Mouse (Mus musculus) brown adipose tissue, adult 24 weeks (tissue): ENCODE measurements around the gene Ppcs. TPM values are rescaled to one million over a fixed set of nuclear protein-coding genes. Genes with fewer than 3 reads are reported as not detected.

Experiments used
- H3K27ac ChIP-seq: fragments of 200-500 bp; replicated peaks from 2 replicates; pipeline ENCODE4 v1.5.1; 2012; ENCODE audit warnings: low read depth, mild to moderate bottlenecking, low read length
- H3K4me1 ChIP-seq: fragments of 200-500 bp; 2 replicates; pipeline ENCODE4 v1.6.1; 2012; ENCODE audit warnings: low read length, mixed read lengths; ENCODE audit not compliant: control insufficient read depth, insufficient read depth, insufficient read length
- H3K4me3 ChIP-seq: fragments of 200-500 bp; 2 replicates; pipeline ENCODE4 v1.5.1; 2012; ENCODE audit warnings: low read depth, mild to moderate bottlenecking, low read length, moderate library complexity; ENCODE audit not compliant: insufficient read depth
- polyA plus RNA-seq: library from polyadenylated mRNA; stranded (reverse); fragments of >200 nt; gene quantifications from 2 replicates; pipeline ENCODE4 v1.2.4, GENCODE M21; 2012; ENCODE audit not compliant: missing spikeins, insufficient read depth, insufficient read length

Gene Ppcs
- polyA plus RNA-seq, 1 experiment: 46.7 TPM

- H3K27ac ChIP-seq: no peak overlapping the region
- H3K4me3 ChIP-seq: no peak overlapping the region
- H3K4me1 ChIP-seq: no peaks in the 10 kb centered on the region
Observed at GRCm38 (mm10) chr4:119398751-119399150, 23.5 kb downstream of the Ppcs start.

- Histone ChIP-seq H3K4me3 (no peak overlapping the region), H3K27ac (no peak overlapping the region), H3K4me1 (no peaks in the 10 kb centered on the region)
Observed at GRCm38 (mm10) chr4:119390369-119390768, 31.9 kb downstream of the Ppcs start.

GRCm38 (mm10) chr4:119389184-119389583 lies 33.0 kb downstream of the Ppcs start:
- Histone ChIP-seq H3K27ac (no peak overlapping the region), H3K4me1 (no peaks in the 10 kb centered on the region), H3K4me3 (no peak overlapping the region)

- H3K27ac ChIP-seq: no peak overlapping the region
- no peaks in the 10 kb centered on the region for H3K4me1 ChIP-seq
- no peak overlapping the region for H3K4me3 ChIP-seq
Observed at GRCm38 (mm10) chr4:119381471-119382190, 40.6 kb downstream of the Ppcs start.

GRCm38 (mm10) chr4:119369460-119369859 lies 52.8 kb downstream of the Ppcs start:
- Histone ChIP-seq H3K27ac (no peak overlapping the region), H3K4me3 (no peak overlapping the region), H3K4me1 (no peaks in the 10 kb centered on the region)

Other genes with a start within 250 kb of the Ppcs start
- 16.2 and 24.1 TPM in 2 replicates for gene Zfp691, start 248.2 kb downstream of the Ppcs start, polyA plus RNA-seq
- not detected in 2 replicates for gene Ermap, start 232.4 kb downstream of the Ppcs start, polyA plus RNA-seq
- 30.6 and 38.8 TPM in 2 replicates for gene Svbp, start 227.1 kb downstream of the Ppcs start, polyA plus RNA-seq
- not detected in 2 replicates for gene Tmem269, start 204.2 kb downstream of the Ppcs start, polyA plus RNA-seq
- gene AU022252, start 189.7 kb downstream of the Ppcs start, polyA plus RNA-seq: 4.3 and 6.8 TPM in 2 replicates
- gene P3h1, start 189.5 kb downstream of the Ppcs start, polyA plus RNA-seq: 5.7 and 6.5 TPM in 2 replicates
- gene Cldn19, start 167.0 kb downstream of the Ppcs start, polyA plus RNA-seq: 0.46 TPM in 1 of 2 replicates, not detected in the other
- 573 and 1,023 TPM in 2 replicates for gene Ybx1, start 127.8 kb downstream of the Ppcs start, polyA plus RNA-seq
- gene Ppih, start 101.9 kb downstream of the Ppcs start, polyA plus RNA-seq: 15.4 and 17.0 TPM in 2 replicates
- 0.87 TPM in 1 of 2 replicates, not detected in the other for gene Ccdc30, start 6.9 kb downstream of the Ppcs start, polyA plus RNA-seq
- 0.99 TPM in 1 of 2 replicates, not detected in the other for gene Zmynd12, start 394 bp upstream of the Ppcs start, polyA plus RNA-seq
- gene Rimkla, start 70.2 kb upstream of the Ppcs start, polyA plus RNA-seq: not detected in 2 replicates
- 9.8 and 14.9 TPM in 2 replicates for gene Foxj3, start 114.6 kb upstream of the Ppcs start, polyA plus RNA-seq
- 7.4 and 10.9 TPM in 2 replicates for gene Frg2f1, start 117.1 kb upstream of the Ppcs start, polyA plus RNA-seq
- not detected in 2 replicates for gene Guca2a, start 215.3 kb upstream of the Ppcs start, polyA plus RNA-seq
- gene Guca2b, start 236.5 kb upstream of the Ppcs start, polyA plus RNA-seq: not detected in 2 replicates